Mouse (Mus musculus) gastrocnemius, adult 2 months (tissue): ENCODE data around the gene Klhdc9. TPM values are rescaled to one million over a fixed set of nuclear protein-coding genes. Genes with fewer than 3 reads are reported as not detected.

Experiments used
- DNase-seq: peaks from one replicate; pipeline ENCODE4 v3.0.0; 2022
- H3K27ac ChIP-seq: fragments of 200-600 bp; 2 replicates; pipeline ENCODE4 v1.8.1; 2022; ENCODE audit warnings: mild to moderate bottlenecking
- H3K4me3 ChIP-seq: fragments of 200-600 bp; 2 replicates; pipeline ENCODE4 v1.8.1; 2022; ENCODE audit warnings: mild to moderate bottlenecking, moderate library complexity
- CTCF ChIP-seq: fragments of 200-600 bp; IDR thresholded peaks from 2 replicates; pipeline ENCODE4 v1.8.1; 2022; ENCODE audit warnings: antibody characterized with exemption, mild to moderate bottlenecking, moderate library complexity
- intact Hi-C: fragments of 180-260 bp; cut with DNase I; formaldehyde crosslinking; loops from one replicate; pipeline ENCODE4 v1.15.1; 2025
- total RNA-seq, 2 experiments: library from RNA; stranded (reverse); gene quantifications; 2 replicates each; pipeline ENCODE4 v1.2.3; 2021

The Klhdc9 gene
- total RNA-seq, 2 experiments from 2014 or later = not detected

DNA sequence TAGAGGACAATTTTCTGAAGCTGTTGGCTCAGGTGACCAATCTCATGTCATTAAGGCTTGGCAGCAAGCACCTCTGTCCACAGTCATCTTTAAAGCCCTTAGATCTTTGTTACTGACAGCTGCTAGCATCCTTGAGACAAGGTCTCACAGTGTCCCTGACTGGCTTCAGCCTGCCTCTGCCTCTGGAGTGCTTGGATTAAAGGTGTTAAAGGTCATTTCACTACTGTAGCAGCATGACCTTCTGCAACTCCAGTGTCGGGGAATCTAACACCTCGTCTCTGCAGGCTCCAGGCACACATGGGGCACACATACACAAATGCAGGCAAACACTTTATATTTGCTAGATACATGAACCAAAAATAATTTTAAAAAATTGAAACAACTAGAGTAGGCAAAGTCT lies 35.0 kb downstream of the Klhdc9 start:
- Histone ChIP-seq H3K4me3 (no peak overlapping the region), H3K27ac (no peak overlapping the region)
- no peak for TF ChIP-seq CTCF
- DNase-seq = no peak
- intact Hi-C loops = no loop called here

DNA sequence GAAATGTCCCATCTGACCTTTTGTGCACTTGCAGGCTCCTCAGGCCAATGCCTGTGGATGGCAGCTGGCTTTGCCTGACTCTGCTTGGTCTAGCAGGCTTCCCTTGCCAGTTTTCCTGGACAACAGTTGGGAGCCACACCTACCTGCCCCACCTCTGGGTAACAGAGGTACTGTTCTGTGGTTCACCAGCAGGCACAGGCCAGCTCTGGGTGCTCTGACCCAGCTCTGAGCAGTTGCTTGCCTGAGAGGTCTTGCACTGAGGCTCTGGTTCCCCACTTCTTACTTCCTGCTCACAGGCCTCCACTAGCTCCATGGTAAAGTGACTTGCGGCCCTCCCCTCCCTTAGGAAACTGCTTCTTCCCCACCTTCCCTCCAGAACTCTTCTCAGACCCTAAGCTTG lies 38.6 kb downstream of the Klhdc9 start:
- Histone ChIP-seq H3K27ac (no peak overlapping the region), H3K4me3 (no peak overlapping the region)
- TF ChIP-seq CTCF = no peak
- DNase-seq = no peak
- intact Hi-C loops = loop anchor here (2.0 kb wide), 2 partner anchors 37 to 157 kb away; no protein-coding TSS in a partner anchor

DNA sequence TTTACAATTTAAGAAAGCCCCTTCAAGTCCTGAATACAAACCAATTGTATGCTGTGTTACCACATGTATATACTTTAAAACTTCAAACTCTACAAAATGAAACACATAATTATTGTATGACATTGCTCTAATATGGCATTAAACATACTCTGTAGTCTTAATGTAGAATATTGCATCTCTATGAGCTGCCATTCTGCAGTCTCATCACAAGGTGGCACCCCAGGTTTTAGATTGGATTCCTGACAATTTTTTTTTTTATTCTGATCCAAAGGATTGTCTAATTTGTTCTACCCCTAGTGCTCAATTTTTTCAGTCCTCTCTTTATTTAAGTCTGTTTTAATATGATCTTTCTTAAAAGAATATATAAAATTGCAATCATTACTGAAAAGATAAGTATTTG lies 39.2 kb downstream of the Klhdc9 start:
- intact Hi-C loops = no loop called here
- DNase-seq = no peak
- H3K27ac ChIP-seq = no peak overlapping the region
- peak; percentile 76 for TF ChIP-seq CTCF
- no peak overlapping the region for H3K4me3 ChIP-seq

DNA sequence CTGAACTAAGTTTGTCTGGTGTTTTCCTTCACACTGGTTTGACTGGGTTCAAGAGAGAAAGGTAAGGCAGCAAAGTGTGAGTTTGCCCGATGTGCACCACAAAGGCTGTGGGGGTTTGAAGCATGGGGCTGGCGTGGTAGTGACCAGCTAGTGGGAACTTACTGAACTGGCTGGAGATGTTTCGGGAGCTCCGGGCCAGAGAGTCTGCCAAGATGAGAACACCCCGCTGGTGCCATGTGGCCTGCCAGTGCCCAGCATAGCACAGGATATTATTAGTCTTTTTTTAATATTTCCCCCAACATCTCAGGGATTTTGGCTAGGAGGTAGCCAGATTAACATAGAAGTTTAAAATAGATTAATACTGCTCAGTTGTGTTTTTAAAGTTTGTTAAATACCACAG lies 40.4 kb downstream of the Klhdc9 start:
- peak overlapping the region; percentile 9 for H3K4me3 ChIP-seq
- peak; percentile 48 for DNase-seq
- no peak for TF ChIP-seq CTCF

DNA sequence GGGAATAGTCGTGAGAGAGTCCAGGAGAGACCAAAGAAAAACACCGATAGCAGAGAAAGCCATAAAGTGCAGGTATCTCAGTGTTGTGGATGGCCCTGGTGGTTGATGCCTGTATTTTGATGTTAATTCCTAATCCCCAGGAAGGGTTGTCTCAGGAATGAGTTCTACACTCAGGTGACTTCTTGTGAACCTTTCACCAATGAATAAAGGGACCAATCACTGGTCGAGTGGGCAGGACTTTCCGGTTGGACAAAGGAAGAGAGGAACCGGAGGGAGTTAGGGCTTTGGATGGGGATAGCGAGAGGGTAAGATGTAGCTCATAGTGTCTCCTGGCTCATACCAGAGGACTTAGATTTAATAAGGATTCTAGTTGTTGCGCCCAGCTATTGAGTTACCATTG lies 40.9 kb downstream of the Klhdc9 start:
- DNase-seq = no peak
- peak overlapping the region; percentile 43; the same call in 1 of the 2 replicates for H3K27ac ChIP-seq
- peak overlapping the region; percentile 9 for H3K4me3 ChIP-seq
- TF ChIP-seq CTCF = no peak
- intact Hi-C loops = no loop called here

More for the DNA sequence above, 40.4 kb downstream of the Klhdc9 start:
- intact Hi-C loops = no loop called here
- peak overlapping the region; percentile 43 for H3K27ac ChIP-seq

DNA sequence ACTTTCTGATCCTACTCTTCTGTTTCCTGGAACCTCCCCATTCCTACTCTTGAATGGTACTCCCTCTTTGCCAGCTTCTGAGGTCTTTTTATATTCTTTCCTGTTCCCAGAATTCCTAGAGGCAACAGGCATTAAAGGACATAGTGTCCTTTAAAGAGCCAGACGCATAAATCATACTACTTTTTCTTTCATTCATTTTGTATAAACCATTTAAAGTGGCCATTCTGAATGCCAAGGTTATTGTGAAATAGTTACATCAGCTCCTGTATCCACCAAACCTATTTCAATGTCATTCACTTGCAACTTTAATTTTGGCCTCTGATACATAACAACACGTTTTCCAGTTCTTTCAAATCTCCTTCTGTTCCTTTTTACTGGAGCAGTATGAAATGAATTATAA lies 51.3 kb downstream of the Klhdc9 start:
- no peak for DNase-seq
- TF ChIP-seq CTCF = no peak
- intact Hi-C loops = no loop called here

More for the DNA sequence above, 51.3 kb downstream of the Klhdc9 start:
- no peak overlapping the region for H3K27ac ChIP-seq
- H3K4me3 ChIP-seq = no peak overlapping the region

Other genes starting within 250 kb of the Klhdc9 start
- 1 to 10 TPM in 1 of 2 experiments, under 1 TPM in 1; 0.75 to 1.8 TPM for gene Cfap126, start 246.9 kb downstream of the Klhdc9 start, total RNA-seq
- gene Sdhc, start 210.2 kb downstream of the Klhdc9 start, total RNA-seq = 100 to 1,000 TPM; 635 to 909 TPM
- gene Mpz, start 210.1 kb downstream of the Klhdc9 start, total RNA-seq = 10 to 100 TPM; 24.7 to 27.7 TPM
- 10 to 100 TPM; 58.3 to 75.0 TPM for gene Pcp4l1, start 164.5 kb downstream of the Klhdc9 start, total RNA-seq
- not detected for gene Nr1i3, start 146.8 kb downstream of the Klhdc9 start, total RNA-seq
- gene Tomm40l, start 138.3 kb downstream of the Klhdc9 start, total RNA-seq = 10 to 100 TPM; 43.2 to 56.3 TPM
- gene Apoa2, start 135.7 kb downstream of the Klhdc9 start, total RNA-seq = under 1 TPM in 1 of 2 experiments, not detected in 1; 0.59 TPM
- 1 to 10 TPM; 2.5 to 6.1 TPM for gene Fcer1g, start 126.4 kb downstream of the Klhdc9 start, total RNA-seq
- under 1 TPM; 0.15 to 0.73 TPM for gene Adamts4, start 110.4 kb downstream of the Klhdc9 start, total RNA-seq
- 1,000 to 10,000 TPM; 1,014 to 1,063 TPM for gene Ndufs2, start 109.4 kb downstream of the Klhdc9 start, total RNA-seq
- 10 to 100 TPM; 12.1 to 12.5 TPM for gene B4galt3, start 90.5 kb downstream of the Klhdc9 start, total RNA-seq
- gene Ppox, start 79.6 kb downstream of the Klhdc9 start, total RNA-seq = 1 to 10 TPM; 7.9 to 8.6 TPM
- gene Usp21, start 72.8 kb downstream of the Klhdc9 start, total RNA-seq = 10 to 100 TPM; 15.8 to 18.7 TPM
- 10 to 100 TPM; 84.3 to 93.2 TPM for gene Ufc1, start 65.8 kb downstream of the Klhdc9 start, total RNA-seq
- 10 to 100 TPM; 32.4 to 35.5 TPM for gene Dedd, start 31.7 kb downstream of the Klhdc9 start, total RNA-seq
- 10 to 100 TPM; 29.4 to 30.4 TPM for gene Nit1, start 15.2 kb downstream of the Klhdc9 start, total RNA-seq
- 100 to 1,000 TPM in 1 of 2 experiments, 10 to 100 TPM in 1; 93.2 to 101 TPM for gene Pfdn2, start 15.1 kb downstream of the Klhdc9 start, total RNA-seq
- under 1 TPM in 1 of 2 experiments, not detected in 1; 0.06 TPM for gene Nectin4, start 9.3 kb upstream of the Klhdc9 start, total RNA-seq
- gene Arhgap30, start 28.2 kb upstream of the Klhdc9 start, total RNA-seq = under 1 TPM; 0.38 to 0.73 TPM
- 10 to 100 TPM; 29.9 to 36.8 TPM for gene Usf1, start 50.5 kb upstream of the Klhdc9 start, total RNA-seq
- under 1 TPM; 0.84 to 0.92 TPM for gene Tstd1, start 58.1 kb upstream of the Klhdc9 start, total RNA-seq
- 1 to 10 TPM; 4.2 to 6.0 TPM for gene F11r, start 76.7 kb upstream of the Klhdc9 start, total RNA-seq
- 1 to 10 TPM; 1.3 to 1.7 TPM for gene Alyref2, start 142.7 kb upstream of the Klhdc9 start, total RNA-seq
- not detected for gene Itln1, start 174.5 kb upstream of the Klhdc9 start, total RNA-seq
- gene Cd244a, start 198.4 kb upstream of the Klhdc9 start, total RNA-seq = under 1 TPM; 0.10 to 0.11 TPM
- gene Ly9, start 246.6 kb upstream of the Klhdc9 start, total RNA-seq = not detected